Mouse (Mus musculus) bone marrow macrophage, adult 2 months (primary cell): ENCODE results near the gene Oit3.

Source experiments
- CTCF ChIP-seq: IDR thresholded peaks from 2 replicates; pipeline ENCODE4 v1.5.1; 2012; ENCODE audit warnings: low read depth, mild to moderate bottlenecking, low read length, moderate library complexity
- POLR2A ChIP-seq: IDR thresholded peaks from 2 replicates; pipeline ENCODE4 v1.6.1; 2012; ENCODE audit warnings: mild to moderate bottlenecking, low read depth, low read length, borderline replicate concordance

DNA sequence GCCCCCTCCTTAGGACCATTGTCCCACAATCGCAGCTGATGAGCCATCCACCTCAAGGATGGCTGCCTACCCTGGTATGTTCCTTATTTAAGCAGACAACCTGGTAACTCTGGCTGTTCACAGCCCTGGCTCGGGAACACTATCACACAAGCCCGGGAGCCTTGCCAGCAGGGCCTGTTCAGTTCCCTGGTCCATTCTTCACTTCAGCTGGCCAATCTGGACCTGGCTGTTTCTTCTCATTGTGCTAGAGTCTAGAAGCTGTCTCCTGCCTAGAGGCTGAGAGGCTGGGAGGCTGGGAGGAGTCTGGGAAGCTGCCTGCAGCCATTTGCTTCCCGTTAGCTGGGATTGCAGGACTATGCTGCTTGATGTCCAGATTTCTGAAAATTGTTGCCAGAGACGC, 28.9 kb upstream of the Oit3 start:
- TF ChIP-seq CTCF (no peak), POLR2A (no peak)
